Mouse (Mus musculus) heart, adult 2 months (tissue): Measurements from ENCODE around the gene Fyb. TPM values are rescaled to one million over a fixed set of nuclear protein-coding genes. Genes with fewer than 3 reads are reported as not detected.

Source experiments
- DNase-seq, 2 experiments: peaks; one replicate each; pipeline ENCODE4 v3.0.0; 2021
- H3K27ac ChIP-seq: fragments of 200-600 bp; 2 replicates; pipeline ENCODE4 v1.8.1; 2022
- H3K27me3 ChIP-seq: fragments of 200-500 bp; 2 replicates; pipeline ENCODE4 v1.6.1; 2012; ENCODE audit warnings: mild to moderate bottlenecking, low read length, inconsistent platforms, mixed read lengths; ENCODE audit not compliant: control insufficient read depth, insufficient read depth
- H3K36me3 ChIP-seq: fragments of 200-500 bp; 2 replicates; pipeline ENCODE4 v1.6.1; 2012; ENCODE audit warnings: low read length, inconsistent platforms; ENCODE audit not compliant: control insufficient read depth, insufficient read depth
- H3K4me1 ChIP-seq: fragments of 200-500 bp; 2 replicates; pipeline ENCODE4 v1.6.1; 2011; ENCODE audit warnings: low read length; ENCODE audit not compliant: control insufficient read depth, insufficient read depth
- H3K4me3 ChIP-seq: fragments of 200-600 bp; 2 replicates; pipeline ENCODE4 v1.8.1; 2022
- H3K79me2 ChIP-seq: fragments of 200-500 bp; replicated peaks from 2 replicates; pipeline ENCODE4 v1.6.1; 2012; ENCODE audit warnings: mild to moderate bottlenecking, inconsistent platforms, low read length, moderate library complexity, mixed read lengths; ENCODE audit not compliant: control insufficient read depth, insufficient read depth
- H3K9ac ChIP-seq: fragments of 200-500 bp; 2 replicates; pipeline ENCODE4 v1.6.1; 2012; ENCODE audit warnings: low read depth, mild to moderate bottlenecking, control low read depth, inconsistent platforms, low read length, mixed read lengths
- CTCF ChIP-seq: fragments of 200-600 bp; IDR thresholded peaks from 2 replicates; pipeline ENCODE4 v1.8.1; 2022; ENCODE audit warnings: antibody characterized with exemption, mild to moderate bottlenecking, moderate library complexity
- EP300 ChIP-seq: fragments of 200-500 bp; IDR thresholded peaks from 2 replicates; pipeline ENCODE4 v1.6.1; 2011; ENCODE audit warnings: low read depth, low read length, control low read depth; ENCODE audit not compliant: insufficient read depth
- POLR2A ChIP-seq: fragments of 200-500 bp; IDR thresholded peaks from 2 replicates; pipeline ENCODE4 v1.6.1; 2011; ENCODE audit warnings: mild to moderate bottlenecking, low read depth, low read length, control low read depth; ENCODE audit not compliant: insufficient read depth
- WGBS: fragments of 180-500 bp; shearing (Covaris S2); methylation state at CpG from one replicate; pipeline ENCODE4 v1.1.7; 2018; 5-methylcytosine and 5-hydroxymethylcytosine counted together
- intact Hi-C: fragments of 180-260 bp; cut with DNase I; formaldehyde crosslinking; loops from one replicate; pipeline ENCODE4 v1.15.1; 2025
- polyA plus RNA-seq: library from polyadenylated mRNA; depleted of rRNA; stranded (reverse); fragments of >200 nt; gene quantifications from 2 replicates; pipeline ENCODE4 v1.2.3, GENCODE M21; 2012
- total RNA-seq, 2 experiments: library from RNA; stranded (reverse); gene quantifications; 2 replicates each; pipeline ENCODE4 v1.2.3; 2021

The Fyb gene
- total and polyA plus RNA-seq, 3 experiments = 4.1 to 45.7 (median 25.2) TPM

GRCm38 (mm10) chr15:6645498-6645897, 122.8 kb downstream of the Fyb start:
- 91% methylated on average over 3 of the region's 3 CpGs for WGBS
- Histone ChIP-seq H3K4me3 (no peak overlapping the region), H3K27ac (no peak overlapping the region), H3K27me3 (no peaks in the 10 kb centered on the region), H3K36me3 (no peaks in the 10 kb centered on the region), H3K4me1 (no peaks in the 10 kb centered on the region), H3K9ac (no peak overlapping the region), H3K79me2 (no peaks in the 10 kb centered on the region)
- intact Hi-C loops = no loop called here
- TF ChIP-seq EP300 (no peak), CTCF (no peak), POLR2A (no peak)
- no peak for DNase-seq

DNA sequence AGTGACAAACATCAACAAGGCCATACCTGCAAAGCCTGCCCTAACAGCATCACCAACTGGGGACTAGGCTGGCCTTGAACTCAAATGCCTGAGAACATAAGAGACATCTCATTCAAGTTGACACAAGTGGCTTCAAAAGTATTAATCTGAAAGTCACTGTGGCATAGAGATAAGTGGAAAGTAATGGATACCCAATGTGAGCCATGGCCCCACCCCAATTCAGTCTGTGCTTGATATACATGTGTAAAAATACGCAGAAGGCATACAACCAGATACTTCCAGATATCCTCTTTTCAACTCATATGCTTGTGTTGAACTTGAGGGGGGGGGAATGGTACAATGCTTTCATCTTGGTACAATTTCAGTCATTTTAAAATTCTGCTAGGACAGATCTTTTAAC, 124.4 kb downstream of the Fyb start:
- TF ChIP-seq POLR2A (no peak), CTCF (no peak), EP300 (no peak)
- H3K79me2 ChIP-seq = no peaks in the 10 kb centered on the region

GRCm38 (mm10) chr15:6648757-6649403, 126.2 kb downstream of the Fyb start:
- no peaks in the 10 kb centered on the region for H3K36me3 ChIP-seq
- no peaks in the 10 kb centered on the region for H3K27me3 ChIP-seq
- no peak for DNase-seq
- TF ChIP-seq EP300 = no peak
- TF ChIP-seq CTCF = no peak
- no peak for TF ChIP-seq POLR2A
- H3K4me1 ChIP-seq = no peaks in the 10 kb centered on the region
- 48% methylated on average over 7 of the region's 7 CpGs for WGBS
- no peak overlapping the region for H3K27ac ChIP-seq
- no peak overlapping the region for H3K9ac ChIP-seq
- no peaks in the 10 kb centered on the region for H3K79me2 ChIP-seq
- H3K4me3 ChIP-seq = no peak overlapping the region
- intact Hi-C loops = no loop called here

More for the DNA sequence above, 124.4 kb downstream of the Fyb start:
- H3K9ac ChIP-seq = no peak overlapping the region
- WGBS = 91% methylated on average over 1 of the region's 1 CpGs
- H3K36me3 ChIP-seq = no peaks in the 10 kb centered on the region
- intact Hi-C loops = no loop called here
- no peaks in the 10 kb centered on the region for H3K4me1 ChIP-seq
- H3K27me3 ChIP-seq = no peaks in the 10 kb centered on the region
- no peak overlapping the region for H3K27ac ChIP-seq
- no peak for DNase-seq
- H3K4me3 ChIP-seq = no peak overlapping the region

GRCm38 (mm10) chr15:6653046-6653445, 130.4 kb downstream of the Fyb start:
- Histone ChIP-seq H3K9ac (no peak overlapping the region), H3K27me3 (no peaks in the 10 kb centered on the region), H3K79me2 (no peaks in the 10 kb centered on the region), H3K4me1 (no peaks in the 10 kb centered on the region), H3K27ac (no peak overlapping the region), H3K4me3 (no peak overlapping the region), H3K36me3 (no peaks in the 10 kb centered on the region)
- intact Hi-C loops = no loop called here
- TF ChIP-seq POLR2A = no peak
- TF ChIP-seq EP300 = no peak
- TF ChIP-seq CTCF = no peak
- DNase-seq = no peak
- 36% methylated on average over 4 of the region's 4 CpGs for WGBS

GRCm38 (mm10) chr15:6658081-6658480, 135.4 kb downstream of the Fyb start:
- Histone ChIP-seq H3K27me3 (no peaks in the 10 kb centered on the region), H3K9ac (no peak overlapping the region), H3K4me3 (no peak overlapping the region), H3K27ac (no peak overlapping the region), H3K4me1 (no peaks in the 10 kb centered on the region), H3K79me2 (no peaks in the 10 kb centered on the region), H3K36me3 (no peaks in the 10 kb centered on the region)
- no peak for DNase-seq
- intact Hi-C loops = no loop called here
- WGBS = 81% methylated on average over 4 of the region's 4 CpGs
- no peak for TF ChIP-seq CTCF
- no peak for TF ChIP-seq EP300
- TF ChIP-seq POLR2A = no peak

DNA sequence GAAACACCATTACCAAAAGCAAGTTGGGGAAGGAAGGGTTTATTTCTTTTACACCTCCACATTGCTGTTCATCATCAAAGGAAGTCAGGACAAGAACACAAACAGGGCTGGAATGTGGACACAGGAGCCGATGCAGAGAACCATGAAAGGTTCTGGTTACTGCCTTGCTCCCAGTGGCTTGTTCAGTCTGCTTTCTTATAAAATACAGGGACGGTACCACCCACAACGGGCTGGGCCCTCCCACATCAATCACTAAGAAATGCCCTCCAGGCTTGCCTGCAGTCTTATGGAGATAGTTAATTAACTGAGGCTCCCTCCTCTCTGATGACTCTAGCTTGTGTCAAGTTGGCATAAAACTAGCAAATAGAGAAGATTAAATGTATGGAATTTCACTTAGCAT, 139.3 kb downstream of the Fyb start:
- intact Hi-C loops = no loop called here
- 56% methylated on average over 3 of the region's 3 CpGs for WGBS
- Histone ChIP-seq H3K36me3 (no peaks in the 10 kb centered on the region), H3K4me1 (no peaks in the 10 kb centered on the region), H3K9ac (no peak overlapping the region), H3K4me3 (no peak overlapping the region), H3K27ac (no peak overlapping the region), H3K79me2 (no peaks in the 10 kb centered on the region), H3K27me3 (no peaks in the 10 kb centered on the region)
- no peak for TF ChIP-seq CTCF
- no peak for TF ChIP-seq EP300
- no peak for DNase-seq
